Mouse (Mus musculus) kidney, postnatal 0 days (tissue): Measurements from ENCODE around the gene Fggy. TPM values are rescaled to one million over a fixed set of nuclear protein-coding genes. Genes with fewer than 3 reads are reported as not detected.
A peak's percentile ranks its signal among the peaks of the same experiment; 100 is the strongest.

Experiments
- ATAC-seq: fragments of 200-750 bp; cut with Nextera tagmentation; replicated peaks from 2 replicates; pipeline ENCODE4 v1.8.0; 2017; ENCODE audit warnings: low read depth, moderate number of reproducible peaks, moderate TSS enrichment, moderate library complexity; ENCODE audit not compliant: low FRiP score
- DNase-seq: peaks from one replicate; pipeline ENCODE4 v3.0.0-alpha.2; 2016; ENCODE audit warnings: low spot score
- H3K27ac ChIP-seq: fragments of 300-500 bp; sonication (generic); 2 replicates; pipeline ENCODE4 v1.5.1; 2014; ENCODE audit warnings: mild to moderate bottlenecking
- H3K27me3 ChIP-seq: fragments of 300-500 bp; sonication (generic); 2 replicates; pipeline ENCODE4 v1.6.1; 2014; ENCODE audit warnings: low read length, mixed read lengths; ENCODE audit not compliant: insufficient read depth
- H3K36me3 ChIP-seq: fragments of 300-500 bp; sonication (generic); 2 replicates; pipeline ENCODE4 v1.6.1; 2014; ENCODE audit warnings: low read length, mixed read lengths; ENCODE audit not compliant: insufficient read depth
- H3K4me1 ChIP-seq: fragments of 300-500 bp; sonication (generic); replicated peaks from 2 replicates; pipeline ENCODE4 v1.6.1; 2014; ENCODE audit warnings: antibody characterized with exemption, low read length, mixed read lengths; ENCODE audit not compliant: insufficient read depth
- H3K4me2 ChIP-seq: fragments of 300-500 bp; sonication (generic); 2 replicates; pipeline ENCODE4 v1.6.1; 2014; ENCODE audit warnings: mild to moderate bottlenecking, low read length, moderate library complexity, mixed read lengths
- H3K4me3 ChIP-seq: fragments of 300-500 bp; sonication (generic); replicated peaks from 2 replicates; pipeline ENCODE4 v1.5.1; 2014; ENCODE audit warnings: low read depth, low read length
- H3K9ac ChIP-seq: fragments of 300-500 bp; sonication (generic); 2 replicates; pipeline ENCODE4 v1.6.1; 2014; ENCODE audit warnings: low read depth, low read length
- H3K9me3 ChIP-seq: fragments of 300-500 bp; sonication (generic); replicated peaks from 2 replicates; pipeline ENCODE4 v1.6.1; 2016; ENCODE audit warnings: low read length, inconsistent platforms, mixed read lengths
- CTCF ChIP-seq: IDR thresholded peaks from 2 replicates; pipeline ENCODE4 v1.5.1; 2016; ENCODE audit warnings: antibody characterized with exemption, low read depth, mild to moderate bottlenecking, moderate library complexity
- WGBS: fragments of 180-500 bp; shearing (Covaris S2); extraction: QIAGEN DNeasy Blood & Tissue Kit; methylation state at CpG from one replicate; pipeline ENCODE4 v1.1.7; 2014; 5-methylcytosine and 5-hydroxymethylcytosine counted together
- polyA plus RNA-seq: library from polyadenylated mRNA; unstranded; fragments of >200 nt; fragmentation: Nextera tagmentation; extraction: Ambion mirVana; gene quantifications from 2 replicates; pipeline ENCODE4 v1.2.1, GENCODE M21; 2015

The Fggy gene
- polyA plus RNA-seq, 1 experiment from 2014 or later = 35.3 TPM

DNA sequence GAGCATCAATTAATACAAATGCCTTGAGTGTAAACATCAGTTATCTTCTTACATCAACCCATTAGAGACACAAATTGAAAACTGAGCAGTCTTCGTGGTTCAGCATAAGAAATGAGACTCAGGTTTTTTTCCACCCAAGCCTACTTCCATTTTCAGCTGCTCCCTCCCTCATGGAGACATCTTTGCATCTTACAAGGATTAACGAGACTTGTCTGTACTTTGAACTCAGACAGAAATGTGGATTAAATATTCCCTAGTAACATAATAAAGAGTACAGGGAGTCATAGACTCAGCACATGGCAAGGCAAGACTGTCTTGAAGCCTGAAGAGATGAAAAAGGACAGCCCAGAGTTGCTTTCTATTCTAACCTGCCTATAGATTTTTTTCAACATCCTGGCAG, 230.3 kb downstream of the Fggy start:
- TF ChIP-seq CTCF = no peak
- WGBS = 39% methylated on average over 2 of the region's 2 CpGs
- no peaks in the 10 kb centered on the region for H3K27me3 ChIP-seq
- H3K4me3 ChIP-seq = no peak overlapping the region
- H3K27ac ChIP-seq = peak overlapping the region; percentile 32; the same call in 1 of the 2 replicates
- DNase-seq (no peak), ATAC-seq (0 out of 2 replicates have a peak, but pooled peaks have one; percentile 59)
- no peak overlapping the region for H3K9ac ChIP-seq
- H3K9me3 ChIP-seq = no peaks in the 10 kb centered on the region
- H3K36me3 ChIP-seq = no peaks in the 10 kb centered on the region
- no peaks in the 10 kb centered on the region for H3K4me1 ChIP-seq
- H3K4me2 ChIP-seq = no peak overlapping the region

DNA sequence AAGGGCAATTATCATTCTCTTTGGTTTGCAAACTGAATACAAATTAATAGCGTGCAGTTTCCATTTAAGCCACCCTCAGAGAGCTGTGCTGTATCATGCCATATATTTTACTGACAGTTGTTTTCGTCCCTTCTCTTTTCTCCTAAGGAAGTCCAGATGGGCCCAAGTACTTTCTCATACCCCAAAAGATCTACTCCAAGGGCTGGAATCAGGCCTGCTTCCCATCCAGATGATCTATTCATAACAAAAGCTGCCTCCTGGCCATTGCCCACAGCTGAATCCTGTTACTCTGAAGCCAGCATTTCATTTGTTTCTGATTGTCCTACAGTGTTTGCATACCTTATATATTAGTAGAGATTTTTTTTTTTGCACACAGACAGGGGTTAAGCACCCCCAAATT, 231.6 kb downstream of the Fggy start:
- Histone ChIP-seq H3K4me1 (0 out of 2 replicates have a peak, but pooled peaks cover 4% of the 10 kb centered on the region), H3K27ac (0 out of 2 replicates have a peak overlapping the region, but pooled peaks have one; percentile 32), H3K9ac (no peak overlapping the region), H3K4me2 (no peak overlapping the region), H3K9me3 (no peaks in the 10 kb centered on the region), H3K4me3 (no peak overlapping the region), H3K27me3 (no peaks in the 10 kb centered on the region), H3K36me3 (no peaks in the 10 kb centered on the region)
- DNase-seq (peak; percentile 64), ATAC-seq (no peak)
- TF ChIP-seq CTCF = no peak
- 54% methylated on average over 2 of the region's 2 CpGs for WGBS

DNA sequence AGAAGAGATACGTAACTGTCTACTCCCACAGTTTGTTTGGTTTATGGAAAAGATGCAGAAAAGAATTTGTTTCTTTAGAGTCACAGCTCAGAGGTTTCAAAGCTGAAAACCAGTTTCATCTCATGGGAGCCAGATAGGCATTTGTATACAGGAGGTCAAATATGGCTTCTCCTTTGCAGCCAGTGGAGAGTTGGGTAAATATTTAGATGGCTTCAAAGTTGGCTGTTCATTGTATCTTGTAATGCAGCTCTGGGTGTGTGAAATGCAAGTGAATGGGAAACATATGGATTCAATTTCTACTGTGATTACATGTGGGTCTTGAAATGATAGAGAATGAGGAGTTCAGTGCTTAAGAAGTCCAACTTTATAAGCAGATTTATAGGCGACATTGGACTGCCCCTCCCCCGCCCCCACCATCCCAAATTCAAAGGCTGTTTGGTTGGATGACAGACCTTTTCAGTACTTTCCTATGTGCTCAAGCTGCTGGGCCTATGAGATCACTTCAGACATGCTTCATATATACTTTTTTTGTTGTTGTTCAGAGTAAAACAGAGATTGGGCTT, 234.7 kb downstream of the Fggy start:
- WGBS = 79% methylated on average over 3 of the region's 3 CpGs
- no peak overlapping the region for H3K27ac ChIP-seq

DNA sequence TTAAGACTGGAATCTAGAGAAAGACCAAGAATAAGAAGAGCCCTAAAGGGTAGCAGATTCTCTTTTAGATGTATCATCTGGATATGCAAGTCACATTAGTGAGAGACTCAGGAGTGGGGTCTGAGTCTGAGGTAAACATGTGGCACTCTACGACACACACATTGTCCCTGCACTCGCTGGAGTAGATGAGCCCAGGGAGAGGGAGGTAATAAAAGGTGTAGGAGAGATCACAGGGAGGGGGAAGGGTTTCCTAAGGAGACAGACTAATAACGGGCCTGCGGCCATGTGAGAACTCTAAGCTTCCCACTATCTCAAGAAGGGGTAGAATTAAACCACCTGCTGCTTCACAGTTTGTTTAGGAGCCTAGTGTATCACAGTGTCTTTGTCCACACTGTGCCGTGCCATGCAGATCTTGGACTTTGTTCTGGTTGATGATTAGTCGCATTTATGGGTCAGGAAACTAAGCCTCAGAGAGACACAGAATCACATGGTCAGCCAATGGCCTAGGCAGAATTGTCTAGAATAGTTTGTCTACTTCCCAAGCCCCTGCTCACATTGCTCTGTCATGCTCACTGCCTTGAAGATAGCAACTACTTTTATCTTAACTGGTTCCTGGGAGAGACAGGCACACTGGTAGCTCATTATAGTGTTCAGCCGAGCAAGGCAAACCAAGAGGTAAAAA, 236.5 kb downstream of the Fggy start:
- Histone ChIP-seq H3K4me1 (0 out of 2 replicates have a peak, but pooled peaks cover 8% of the 10 kb centered on the region), H3K27ac (peak overlapping the region; percentile 68), H3K4me3 (no peak overlapping the region), H3K27me3 (no peaks in the 10 kb centered on the region), H3K9ac (no peak overlapping the region), H3K9me3 (no peaks in the 10 kb centered on the region), H3K36me3 (no peaks in the 10 kb centered on the region), H3K4me2 (no peak overlapping the region)
- 37% methylated on average over 7 of the region's 7 CpGs for WGBS
- DNase-seq (peak; percentile 44), ATAC-seq (peak; percentile 92)
- TF ChIP-seq CTCF = no peak

More for the DNA sequence above, 234.7 kb downstream of the Fggy start:
- H3K4me1 ChIP-seq = 0 out of 2 replicates have a peak, but pooled peaks cover 8% of the 10 kb centered on the region
- no peaks in the 10 kb centered on the region for H3K9me3 ChIP-seq
- no peak overlapping the region for H3K9ac ChIP-seq
- DNase-seq (no peak), ATAC-seq (no peak)
- no peak overlapping the region for H3K4me2 ChIP-seq
- H3K4me3 ChIP-seq = no peak overlapping the region
- no peaks in the 10 kb centered on the region for H3K36me3 ChIP-seq
- no peaks in the 10 kb centered on the region for H3K27me3 ChIP-seq
- TF ChIP-seq CTCF = no peak

DNA sequence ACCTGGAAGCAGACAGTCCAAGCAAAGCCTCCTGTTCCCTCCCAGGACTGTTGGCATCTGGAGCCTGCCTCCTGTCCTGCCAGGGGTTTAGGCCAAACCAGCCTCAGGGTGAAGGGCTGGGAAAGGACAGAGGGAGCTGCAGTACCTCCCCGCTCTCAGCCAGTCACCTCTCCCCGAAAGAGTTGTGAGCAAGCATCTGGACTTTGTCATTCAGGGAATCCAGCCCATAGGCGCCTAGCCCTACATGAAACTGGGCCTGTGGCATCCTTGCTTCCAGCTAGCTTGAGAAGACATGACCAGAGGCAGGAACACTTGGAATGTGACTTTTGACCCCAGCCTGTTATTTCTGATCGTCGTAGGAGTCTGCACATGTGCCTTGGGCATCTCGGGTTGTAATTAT, 237.3 kb downstream of the Fggy start:
- Histone ChIP-seq H3K4me2 (no peak overlapping the region), H3K36me3 (no peaks in the 10 kb centered on the region), H3K9me3 (no peaks in the 10 kb centered on the region), H3K27me3 (no peaks in the 10 kb centered on the region), H3K27ac (peak overlapping the region; percentile 60), H3K4me1 (0 out of 2 replicates have a peak, but pooled peaks cover 8% of the 10 kb centered on the region), H3K9ac (no peak overlapping the region), H3K4me3 (no peak overlapping the region)
- ATAC-seq (peak; percentile 77), DNase-seq (no peak)
- no peak for TF ChIP-seq CTCF
- WGBS = 38% methylated on average over 6 of the region's 6 CpGs

DNA sequence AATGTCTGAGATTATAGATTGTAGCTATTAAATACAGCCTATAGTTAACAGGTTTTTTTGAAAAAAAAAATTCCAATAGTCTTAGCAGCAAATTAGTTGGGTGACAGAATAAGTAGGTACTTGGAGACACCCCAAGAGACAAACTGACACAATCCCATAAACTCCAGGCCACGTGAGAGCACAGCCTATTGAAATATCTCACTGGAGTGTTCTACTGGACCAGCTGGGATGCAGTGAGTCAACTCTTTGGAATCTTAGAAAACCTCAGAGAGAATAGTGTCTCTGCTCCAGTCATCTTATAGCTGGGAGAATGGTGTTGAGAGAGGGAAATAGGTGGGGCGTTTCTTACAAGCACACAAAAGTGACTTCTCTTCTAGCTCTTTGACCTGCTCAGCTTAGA, 238.0 kb downstream of the Fggy start:
- Histone ChIP-seq H3K4me3 (no peak overlapping the region), H3K4me1 (0 out of 2 replicates have a peak, but pooled peaks cover 8% of the 10 kb centered on the region), H3K36me3 (no peaks in the 10 kb centered on the region), H3K9me3 (no peaks in the 10 kb centered on the region), H3K4me2 (no peak overlapping the region), H3K27ac (no peak overlapping the region), H3K27me3 (no peaks in the 10 kb centered on the region), H3K9ac (no peak overlapping the region)
- no peak for TF ChIP-seq CTCF
- ATAC-seq (no peak), DNase-seq (peak; percentile 28)
- WGBS = 67% methylated on average over 2 of the region's 2 CpGs
